Mouse (Mus musculus): ENCODE data around the gene Mthfd1l. TPM values are rescaled to one million over a fixed set of nuclear protein-coding genes. Genes with fewer than 3 reads are reported as not detected.
"Not testable (repeated sequence)": the region's sequence is repeated elsewhere in the genome, so short reads cannot be mapped to it uniquely, and the experiment has no call there.

Mthfd1l gene
- polyA plus RNA-seq, 1 experiment from 2014 or later: 6.7 TPM

DNA sequence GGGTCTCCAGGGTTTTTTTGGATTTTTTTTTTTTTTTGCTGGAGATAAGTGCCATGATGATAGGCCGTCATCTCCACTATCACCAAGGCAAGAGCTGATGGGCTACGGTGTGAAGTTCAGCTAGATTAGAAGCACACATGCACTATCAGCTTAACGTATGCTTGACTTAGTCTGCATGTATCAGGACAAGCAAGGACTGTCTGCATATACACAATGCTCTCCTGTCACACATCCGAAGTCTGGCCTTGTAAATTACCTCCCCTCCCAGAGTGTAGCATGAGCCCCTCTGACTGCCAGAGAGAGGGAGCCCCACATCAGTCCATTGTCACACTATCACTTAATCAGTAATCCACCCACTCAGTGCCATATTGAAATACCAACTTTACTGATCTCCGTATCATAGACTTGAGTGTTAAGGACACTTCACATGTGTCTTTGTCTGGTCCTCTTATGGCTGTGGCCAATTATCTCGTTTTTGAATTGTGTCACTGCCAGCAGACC is 99.0 kb downstream of the Mthfd1l start:
- no peaks in the 10 kb centered on the region for H3K4me1 ChIP-seq
- no peak overlapping the region for H3K9ac ChIP-seq (replicated peaks)
- no peaks in the 10 kb centered on the region for H3K9me3 ChIP-seq (replicated peaks)
- no peak for ATAC-seq (ENCODE audit: low FRiP score)
- H3K36me3 ChIP-seq: no peaks in the 10 kb centered on the region
- no peaks in the 10 kb centered on the region for H3K27me3 ChIP-seq (replicated peaks)
- no peak overlapping the region for H3K4me2 ChIP-seq
- 85% methylated on average over 6 of the region's 6 CpGs for WGBS
- no peak overlapping the region for H3K27ac ChIP-seq (replicated peaks)
- H3K4me3 ChIP-seq (replicated peaks): no peak overlapping the region

DNA sequence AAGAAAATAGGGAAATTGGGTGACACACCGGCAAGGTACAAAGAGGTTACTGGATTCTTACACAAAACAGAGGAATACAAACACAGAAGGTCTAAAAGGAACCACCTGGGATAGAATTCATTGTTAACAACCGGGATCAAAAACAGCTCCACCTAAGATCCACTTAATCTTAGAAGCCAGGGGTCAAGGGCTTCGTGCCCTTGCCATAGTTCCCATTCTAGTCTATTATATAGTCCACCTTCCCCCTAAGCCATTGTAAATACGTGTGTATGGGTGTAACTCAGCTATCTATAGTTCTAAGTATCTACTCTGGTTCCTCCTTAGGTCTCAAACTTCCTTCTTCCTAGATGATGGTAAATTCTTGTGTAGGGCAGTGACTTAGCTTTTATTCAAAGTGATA is 99.6 kb downstream of the Mthfd1l start:
- not testable (repeated sequence) for ATAC-seq (ENCODE audit: low FRiP score); H3K4me3 ChIP-seq (replicated peaks); H3K9me3 ChIP-seq (replicated peaks); H3K27me3 ChIP-seq (replicated peaks); H3K27ac ChIP-seq (replicated peaks); H3K4me1 ChIP-seq; H3K36me3 ChIP-seq; H3K9ac ChIP-seq (replicated peaks); H3K4me2 ChIP-seq
- WGBS: 90% methylated on average over 4 of the region's 4 CpGs

DNA sequence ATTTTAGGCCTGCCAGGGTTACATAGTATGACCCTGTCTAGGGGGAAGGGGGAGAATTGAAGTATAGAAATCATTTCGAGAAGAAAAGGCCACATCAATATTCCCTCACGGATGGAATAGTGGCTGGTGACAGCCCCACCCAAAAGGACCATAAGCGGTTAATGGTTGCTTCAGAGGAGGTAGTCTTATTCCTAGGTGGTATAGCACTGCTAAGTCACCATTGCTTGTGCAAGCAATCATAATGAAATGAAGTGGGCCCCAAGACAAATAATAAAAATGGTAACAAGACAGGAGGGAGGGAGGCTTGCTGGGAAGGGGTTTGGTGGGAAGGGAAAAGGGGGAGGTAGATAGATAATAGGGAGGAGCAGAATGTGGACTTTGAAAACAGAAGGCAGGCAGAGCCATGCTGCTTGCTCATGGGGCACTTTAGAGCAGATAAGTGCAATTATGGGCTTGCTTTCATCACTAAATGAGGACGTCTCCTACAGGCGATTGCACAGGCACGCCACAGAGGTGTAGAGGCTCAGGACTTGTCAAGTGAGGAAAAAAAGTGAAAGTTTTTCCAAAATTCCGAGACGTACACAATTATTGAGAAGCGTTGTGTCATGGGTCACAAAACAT is 105.4 kb downstream of the Mthfd1l start:
- Histone ChIP-seq H3K9me3 (replicated peaks) (no peaks in the 10 kb centered on the region), H3K9ac (replicated peaks) (no peak overlapping the region), H3K27ac (replicated peaks) (no peak overlapping the region), H3K4me2 (no peak overlapping the region), H3K27me3 (replicated peaks) (no peaks in the 10 kb centered on the region), H3K4me3 (replicated peaks) (no peak overlapping the region), H3K4me1 (peaks cover 15% of the 10 kb centered on the region), H3K36me3 (no peaks in the 10 kb centered on the region)
- 77% methylated on average over 9 of the region's 9 CpGs for WGBS
- ATAC-seq (ENCODE audit: low FRiP score): no peak

DNA sequence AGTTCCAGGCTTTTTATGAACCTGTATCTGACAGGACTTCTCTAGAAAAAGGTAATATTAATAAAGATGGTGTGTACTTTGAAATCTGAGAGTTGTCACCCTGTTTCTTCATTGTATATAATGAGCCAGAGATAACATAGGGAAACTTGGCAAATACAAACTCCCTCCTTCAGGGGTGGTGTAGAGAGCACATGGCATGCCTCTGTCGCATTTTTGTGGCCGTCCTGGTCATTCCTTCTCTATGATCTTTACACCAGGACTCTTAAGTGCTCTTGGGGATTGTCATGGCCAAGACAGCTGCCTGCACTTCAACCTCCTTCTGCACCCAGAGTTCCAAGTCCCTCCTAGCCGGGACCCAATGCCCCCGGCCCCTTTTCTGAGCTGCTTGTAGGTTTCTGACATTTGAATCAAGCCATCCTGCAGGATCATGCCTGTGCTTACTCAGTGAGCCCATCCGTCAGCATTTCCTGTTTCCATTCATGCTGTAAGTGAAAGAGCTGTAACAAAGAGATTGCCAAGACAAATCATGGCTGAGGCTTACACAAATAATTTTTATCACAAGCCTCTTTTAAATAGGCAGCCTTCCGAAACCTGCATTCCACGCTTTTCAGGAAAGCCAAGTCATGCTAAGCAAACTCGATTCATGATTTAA is 106.2 kb downstream of the Mthfd1l start:
- Histone ChIP-seq H3K27me3 (replicated peaks) (no peaks in the 10 kb centered on the region), H3K27ac (replicated peaks) (peak overlapping the region; percentile 20; the same call in 1 of the 2 replicates), H3K9ac (replicated peaks) (no peak overlapping the region), H3K36me3 (no peaks in the 10 kb centered on the region), H3K4me2 (no peak overlapping the region), H3K4me1 (peaks cover 15% of the 10 kb centered on the region), H3K4me3 (replicated peaks) (no peak overlapping the region), H3K9me3 (replicated peaks) (no peaks in the 10 kb centered on the region)
- WGBS: 71% methylated on average over 8 of the region's 8 CpGs
- ATAC-seq (ENCODE audit: low FRiP score): no peak

DNA sequence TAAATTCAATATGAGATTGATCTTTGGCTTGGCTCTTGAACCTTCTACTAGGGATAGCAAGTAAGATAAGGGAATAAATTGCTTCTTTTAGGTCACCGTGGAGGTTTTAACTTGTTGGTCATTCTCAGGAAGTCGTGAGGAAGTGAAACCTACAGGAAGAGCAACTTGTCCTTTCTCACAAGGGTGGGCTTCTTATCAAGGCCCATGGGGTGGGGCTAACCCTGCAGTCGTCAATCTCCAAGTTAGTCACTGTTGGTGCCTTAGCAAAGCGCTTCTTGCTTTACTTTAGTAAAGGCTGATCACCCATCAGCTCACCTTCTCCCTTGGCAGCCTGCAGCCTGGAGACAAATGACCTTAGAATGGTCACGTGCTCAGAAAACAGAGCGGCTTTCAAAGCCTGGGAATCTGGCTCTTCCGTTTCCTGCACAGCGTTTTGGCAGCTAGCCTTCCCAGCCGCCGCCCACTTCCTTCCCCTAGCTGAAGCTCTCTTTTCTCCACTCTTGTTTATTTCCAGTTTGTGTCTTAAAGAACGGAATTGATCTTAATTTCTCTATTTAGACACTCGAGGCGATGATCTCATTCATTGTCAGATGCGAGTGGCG is 106.8 kb downstream of the Mthfd1l start:
- Histone ChIP-seq H3K9me3 (replicated peaks) (no peaks in the 10 kb centered on the region), H3K9ac (replicated peaks) (no peak overlapping the region), H3K27ac (replicated peaks) (peak overlapping the region; percentile 20), H3K27me3 (replicated peaks) (no peaks in the 10 kb centered on the region), H3K4me2 (no peak overlapping the region), H3K4me3 (replicated peaks) (no peak overlapping the region), H3K36me3 (no peaks in the 10 kb centered on the region), H3K4me1 (peaks cover 15% of the 10 kb centered on the region)
- no peak for ATAC-seq (ENCODE audit: low FRiP score)
- WGBS: 71% methylated on average over 15 of the region's 15 CpGs

DNA sequence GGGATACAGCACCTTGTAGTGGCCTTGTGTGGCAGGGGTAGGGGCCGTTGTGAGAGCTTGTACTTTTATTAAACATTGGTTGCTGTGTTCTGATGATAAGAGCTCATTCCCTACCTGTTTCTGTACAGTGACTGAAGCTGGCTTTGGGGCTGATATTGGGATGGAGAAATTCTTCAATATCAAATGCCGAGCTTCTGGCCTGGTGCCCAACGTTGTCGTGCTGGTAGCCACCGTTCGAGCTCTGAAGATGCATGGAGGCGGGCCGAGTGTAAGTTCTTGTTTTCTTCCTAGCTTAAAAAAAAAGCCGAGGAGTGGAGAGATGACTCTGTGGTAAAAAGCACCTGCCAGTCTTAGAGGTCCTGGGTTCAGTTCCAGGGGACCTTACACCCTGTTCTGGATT is 110.7 kb downstream of the Mthfd1l start:
- WGBS: 91% methylated on average over 9 of the region's 9 CpGs
- no peak for ATAC-seq (ENCODE audit: low FRiP score)
- H3K9me3 ChIP-seq (replicated peaks): no peaks in the 10 kb centered on the region

DNA sequence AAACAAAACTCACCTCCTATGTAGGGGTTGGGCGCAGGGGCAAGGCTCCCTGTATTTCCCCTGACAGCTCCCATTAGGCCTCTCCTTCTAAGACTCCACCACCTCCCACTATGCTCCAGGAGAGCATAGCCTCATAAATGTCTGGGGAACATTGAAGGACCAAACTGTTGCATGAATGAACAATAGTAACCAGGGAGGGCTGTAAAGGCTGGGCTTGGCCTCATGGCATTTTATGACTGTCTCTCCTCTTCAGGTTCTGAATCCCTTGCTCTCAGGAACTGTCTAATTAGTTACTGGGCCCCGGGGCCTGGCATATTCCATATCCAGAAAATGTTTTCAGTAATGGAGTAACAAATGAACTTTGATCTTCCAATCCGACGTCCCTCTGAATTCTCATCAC is 112.0 kb downstream of the Mthfd1l start:
- Histone ChIP-seq H3K27me3 (replicated peaks) (no peaks in the 10 kb centered on the region), H3K9me3 (replicated peaks) (no peaks in the 10 kb centered on the region), H3K9ac (replicated peaks) (no peak overlapping the region), H3K36me3 (no peaks in the 10 kb centered on the region), H3K4me1 (no peaks in the 10 kb centered on the region), H3K4me3 (replicated peaks) (no peak overlapping the region), H3K27ac (replicated peaks) (no peak overlapping the region), H3K4me2 (no peak overlapping the region)
- 39% methylated on average over 4 of the region's 4 CpGs for WGBS
- ATAC-seq (ENCODE audit: low FRiP score): no peak

More for the DNA sequence above, 110.7 kb downstream of the Mthfd1l start:
- no peak overlapping the region for H3K4me3 ChIP-seq (replicated peaks)
- no peak overlapping the region for H3K4me2 ChIP-seq
- H3K27ac ChIP-seq (replicated peaks): no peak overlapping the region
- no peak overlapping the region for H3K9ac ChIP-seq (replicated peaks)
- no peaks in the 10 kb centered on the region for H3K27me3 ChIP-seq (replicated peaks)
- peaks cover 9% of the 10 kb centered on the region for H3K4me1 ChIP-seq
- no peaks in the 10 kb centered on the region for H3K36me3 ChIP-seq

DNA sequence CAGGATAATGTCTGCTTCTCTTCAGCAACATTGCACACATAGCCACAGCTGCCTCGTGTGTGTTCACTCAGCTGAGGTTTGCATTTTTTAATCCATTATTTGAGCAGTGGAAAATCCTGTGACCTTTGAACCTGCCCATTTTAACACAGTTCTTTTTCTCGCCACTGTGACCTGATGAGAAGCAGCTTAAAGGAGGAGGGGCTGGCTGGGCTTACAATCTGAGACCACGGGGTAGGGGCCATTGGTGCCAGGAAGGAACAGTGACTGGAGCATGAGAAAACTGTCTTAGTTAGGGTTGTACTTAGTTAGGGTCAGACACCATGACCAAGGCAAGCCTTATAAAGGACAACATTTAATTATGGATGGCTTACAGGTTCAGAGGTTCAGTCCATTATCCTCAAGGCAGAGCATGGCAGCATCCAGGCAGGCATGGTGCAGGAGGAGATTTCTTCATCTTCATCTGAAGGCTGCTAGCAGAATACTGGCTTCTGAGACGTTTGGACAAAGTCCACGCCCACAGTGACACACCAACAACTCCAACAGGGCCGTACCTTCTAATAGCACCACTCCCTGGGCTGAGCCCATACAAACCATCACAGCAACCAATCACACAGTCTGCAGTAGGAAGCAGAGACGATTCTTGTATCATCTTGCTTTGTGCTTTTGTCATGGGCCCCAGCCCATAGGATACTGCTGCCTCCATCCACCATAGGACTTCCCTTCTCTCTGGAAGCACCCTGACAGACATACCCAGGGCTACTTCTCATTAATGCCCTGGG is 112.6 kb downstream of the Mthfd1l start:
- Histone ChIP-seq H3K4me3 (replicated peaks) (no peak overlapping the region), H3K27me3 (replicated peaks) (no peaks in the 10 kb centered on the region), H3K27ac (replicated peaks) (no peak overlapping the region), H3K4me2 (no peak overlapping the region), H3K36me3 (no peaks in the 10 kb centered on the region), H3K9me3 (replicated peaks) (no peaks in the 10 kb centered on the region), H3K4me1 (no peaks in the 10 kb centered on the region), H3K9ac (replicated peaks) (no peak overlapping the region)
- 45% methylated on average over 7 of the region's 7 CpGs for WGBS
- no peak; the same call in 1 of the 2 replicates for ATAC-seq (ENCODE audit: low FRiP score)

DNA sequence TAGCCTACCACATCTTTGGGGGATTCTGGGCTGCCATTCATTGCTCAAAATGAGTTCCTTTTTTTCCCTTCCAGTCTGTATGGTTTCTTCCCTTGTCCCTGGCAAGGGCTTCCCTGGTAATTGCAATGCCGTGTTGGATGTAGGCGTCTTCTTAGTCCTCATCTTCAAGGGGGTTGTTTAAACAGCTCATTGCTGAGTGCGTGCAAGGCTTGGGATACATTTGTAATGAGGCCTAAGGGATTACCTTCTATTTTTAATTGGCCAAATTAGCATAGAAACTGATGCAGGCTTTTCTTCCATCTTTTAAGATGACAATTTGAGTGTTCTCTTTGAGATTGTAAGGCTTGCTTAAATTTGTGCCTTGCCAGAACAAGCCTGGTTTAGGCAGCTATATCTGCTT is 114.6 kb downstream of the Mthfd1l start:
- Histone ChIP-seq H3K9me3 (replicated peaks) (no peaks in the 10 kb centered on the region), H3K36me3 (no peaks in the 10 kb centered on the region), H3K4me1 (no peaks in the 10 kb centered on the region), H3K9ac (replicated peaks) (no peak overlapping the region), H3K4me2 (no peak overlapping the region), H3K4me3 (replicated peaks) (no peak overlapping the region), H3K27me3 (replicated peaks) (no peaks in the 10 kb centered on the region), H3K27ac (replicated peaks) (no peak overlapping the region)
- WGBS: 43% methylated on average over 3 of the region's 3 CpGs
- ATAC-seq (ENCODE audit: low FRiP score): no peak

DNA sequence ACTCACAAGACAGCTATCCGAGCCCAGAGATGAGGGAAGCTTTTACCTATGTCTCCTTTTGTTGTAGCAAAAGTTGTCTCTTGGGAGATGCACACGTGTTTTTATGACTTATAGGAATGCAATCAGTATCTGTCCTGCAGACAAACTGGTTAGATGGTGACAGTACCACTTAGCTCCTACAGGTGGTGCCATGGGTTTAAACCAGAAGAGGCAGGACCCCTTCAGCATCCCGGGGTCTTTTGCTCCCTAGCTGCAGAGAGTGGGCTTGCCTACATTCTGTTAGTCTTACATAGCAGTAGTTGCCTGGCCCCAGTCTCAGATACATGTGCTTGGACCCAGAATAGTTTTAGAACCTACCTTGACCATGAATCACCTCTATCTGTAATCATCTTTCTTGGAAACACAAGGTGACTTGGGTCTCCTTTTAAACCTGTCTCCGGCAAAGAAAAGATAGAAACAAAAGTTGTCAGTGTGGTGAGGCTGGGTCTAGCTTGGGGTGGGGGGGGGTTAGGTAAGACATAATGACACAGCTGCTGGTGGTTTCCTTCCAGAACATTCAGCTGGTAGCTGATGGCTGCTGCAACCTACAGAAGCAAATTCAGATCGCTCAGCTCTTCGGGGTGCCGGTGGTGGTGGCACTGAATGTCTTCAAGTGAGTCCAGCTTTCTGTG is 116.0 kb downstream of the Mthfd1l start:
- H3K27me3 ChIP-seq (replicated peaks): no peaks in the 10 kb centered on the region
- no peak overlapping the region for H3K27ac ChIP-seq (replicated peaks)
- no peaks in the 10 kb centered on the region for H3K36me3 ChIP-seq
- no peak overlapping the region for H3K4me3 ChIP-seq (replicated peaks)
- no peaks in the 10 kb centered on the region for H3K9me3 ChIP-seq (replicated peaks)
- no peak; the same call in 1 of the 2 replicates for ATAC-seq (ENCODE audit: low FRiP score)
- H3K4me1 ChIP-seq: no peaks in the 10 kb centered on the region
- H3K9ac ChIP-seq (replicated peaks): no peak overlapping the region
- no peak overlapping the region for H3K4me2 ChIP-seq
- WGBS: 73% methylated on average over 7 of the region's 7 CpGs

DNA sequence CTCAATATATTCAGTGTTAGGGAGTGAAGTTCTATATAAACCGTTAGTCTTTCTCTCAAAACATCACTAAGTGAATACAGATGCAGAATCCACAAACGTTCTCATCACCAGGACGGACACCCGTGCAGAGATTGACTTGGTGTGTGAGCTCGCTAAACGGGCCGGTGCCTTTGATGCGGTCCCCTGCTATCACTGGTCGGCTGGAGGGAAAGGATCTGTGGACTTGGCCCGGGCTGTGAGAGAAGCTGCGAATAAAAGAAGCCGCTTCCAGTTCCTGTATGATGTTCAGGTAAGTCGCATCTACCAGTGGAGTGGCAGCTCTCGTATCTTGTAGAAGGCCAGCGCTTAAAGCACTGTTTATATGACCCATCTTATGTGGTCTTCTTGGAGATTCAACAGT is 117.0 kb downstream of the Mthfd1l start:
- H3K9me3 ChIP-seq (replicated peaks): no peaks in the 10 kb centered on the region
- no peak overlapping the region for H3K9ac ChIP-seq (replicated peaks)
- WGBS: 88% methylated on average over 15 of the region's 15 CpGs
- H3K36me3 ChIP-seq: no peaks in the 10 kb centered on the region
- no peak overlapping the region for H3K4me2 ChIP-seq
- H3K4me3 ChIP-seq (replicated peaks): no peak overlapping the region
- ATAC-seq (ENCODE audit: low FRiP score): no peak
- peaks cover 2% of the 10 kb centered on the region; the same call in 1 of the 2 replicates for H3K4me1 ChIP-seq
- no peaks in the 10 kb centered on the region for H3K27me3 ChIP-seq (replicated peaks)
- H3K27ac ChIP-seq (replicated peaks): no peak overlapping the region
